Mouse (Mus musculus) stomach, embryonic 14.5 days (tissue): ENCODE measurements at regions not wholly inside any gene's neighbourhood (a gene's known extent, or its start where the extent isn't known, plus 50 kb on each side); places are given as distances from the start of the nearest gene placed in this dataset.

ENCODE experiments used
- ATAC-seq: fragments of 200-750 bp; cut with Nextera tagmentation; 2 replicates; pipeline ENCODE4 v1.8.0; 2017; ENCODE audit warnings: low read depth, moderate TSS enrichment; ENCODE audit not compliant: insufficient number of reproducible peaks, insufficient read depth, low FRiP score
- H3K27ac ChIP-seq: fragments of 300-500 bp; sonication (generic); 2 replicates; pipeline ENCODE4 v1.5.1; 2014; ENCODE audit warnings: mild to moderate bottlenecking, low read length, moderate library complexity, mixed read lengths
- H3K27me3 ChIP-seq: fragments of 300-500 bp; sonication (generic); 2 replicates; pipeline ENCODE4 v1.6.1; 2014; ENCODE audit warnings: low read length, control low read depth, mixed read lengths; ENCODE audit not compliant: control insufficient read depth, insufficient read depth
- H3K36me3 ChIP-seq: fragments of 300-500 bp; sonication (generic); 2 replicates; pipeline ENCODE4 v1.6.1; 2014; ENCODE audit warnings: mild to moderate bottlenecking, control low read depth, low read length, moderate library complexity, mixed read lengths; ENCODE audit not compliant: control insufficient read depth, insufficient read depth
- H3K4me1 ChIP-seq: fragments of 300-500 bp; sonication (generic); 2 replicates; pipeline ENCODE4 v1.6.1; 2014; ENCODE audit warnings: low read length, control low read depth, mixed read lengths; ENCODE audit not compliant: control insufficient read depth, insufficient read depth
- H3K4me2 ChIP-seq: fragments of 300-500 bp; sonication (generic); replicated peaks from 2 replicates; pipeline ENCODE4 v1.6.1; 2014; ENCODE audit warnings: low read depth, low read length, control low read depth
- H3K4me3 ChIP-seq: fragments of 300-500 bp; sonication (generic); 2 replicates; pipeline ENCODE4 v1.5.1; 2014; ENCODE audit warnings: low read depth, low read length, control low read depth
- H3K9ac ChIP-seq: fragments of 300-500 bp; sonication (generic); replicated peaks from 2 replicates; pipeline ENCODE4 v1.6.1; 2014; ENCODE audit warnings: low read depth, mild to moderate bottlenecking, control low read depth, low read length, moderate library complexity, mixed read lengths
- H3K9me3 ChIP-seq: fragments of 300-500 bp; sonication (generic); 2 replicates; pipeline ENCODE4 v1.6.1; 2016; ENCODE audit warnings: low read depth, low read length, control low read depth; ENCODE audit not compliant: control insufficient read depth
- WGBS: fragments of 180-500 bp; shearing (Covaris S2); extraction: QIAGEN DNeasy Blood & Tissue Kit; methylation state at CpG from one replicate; pipeline ENCODE4 v1.1.7; 2014; 5-methylcytosine and 5-hydroxymethylcytosine counted together

- no peak overlapping the region for H3K27ac ChIP-seq
- 78% methylated on average over 7 of the region's 7 CpGs for WGBS
- H3K27me3 ChIP-seq, result no peaks in the 10 kb centered on the region
- H3K4me1 ChIP-seq, result no peaks in the 10 kb centered on the region
- ATAC-seq, result no peak
- H3K36me3 ChIP-seq, result no peaks in the 10 kb centered on the region
- H3K9ac ChIP-seq, result no peak overlapping the region
- no peak overlapping the region for H3K4me3 ChIP-seq
- no peak overlapping the region for H3K4me2 ChIP-seq
- H3K9me3 ChIP-seq, result no peaks in the 10 kb centered on the region
Observed at GRCm38 (mm10) chr13:40554368-40554767, 183.8 kb downstream of the Tfap2a start.

- no peaks in the 10 kb centered on the region for H3K4me1 ChIP-seq
- H3K27ac ChIP-seq, result no peak overlapping the region
- no peak overlapping the region for H3K4me3 ChIP-seq
- no peak for ATAC-seq
- no peak overlapping the region for H3K4me2 ChIP-seq
- no peak overlapping the region for H3K9ac ChIP-seq
- no peaks in the 10 kb centered on the region for H3K36me3 ChIP-seq
- H3K9me3 ChIP-seq, result no peaks in the 10 kb centered on the region
- H3K27me3 ChIP-seq, result no peaks in the 10 kb centered on the region
Observed at GRCm38 (mm10) chr13:40525501-40525900, 164.3 kb upstream of the Ofcc1 start.

GRCm38 (mm10) chr13:40523115-40523514 is 161.9 kb upstream of the Ofcc1 start:
- Histone ChIP-seq H3K4me2 (no peak overlapping the region), H3K4me3 (no peak overlapping the region), H3K9ac (no peak overlapping the region), H3K9me3 (no peaks in the 10 kb centered on the region), H3K27ac (no peak overlapping the region), H3K27me3 (no peaks in the 10 kb centered on the region), H3K4me1 (no peaks in the 10 kb centered on the region), H3K36me3 (no peaks in the 10 kb centered on the region)
- WGBS, result 68% methylated on average over 2 of the region's 2 CpGs
- no peak for ATAC-seq

GRCm38 (mm10) chr13:40518180-40518579 is 156.9 kb upstream of the Ofcc1 start:
- H3K9ac ChIP-seq, result no peak overlapping the region
- no peak overlapping the region for H3K4me2 ChIP-seq
- H3K4me1 ChIP-seq, result no peaks in the 10 kb centered on the region
- H3K4me3 ChIP-seq, result no peak overlapping the region
- H3K9me3 ChIP-seq, result no peaks in the 10 kb centered on the region
- WGBS, result 58% methylated on average over 4 of the region's 4 CpGs
- no peaks in the 10 kb centered on the region for H3K27me3 ChIP-seq
- no peak overlapping the region for H3K27ac ChIP-seq
- peak; percentile 46; the same call in 1 of the 2 replicates for ATAC-seq
- H3K36me3 ChIP-seq, result no peaks in the 10 kb centered on the region

- Histone ChIP-seq H3K36me3 (no peaks in the 10 kb centered on the region), H3K4me3 (no peak overlapping the region), H3K4me1 (no peaks in the 10 kb centered on the region), H3K4me2 (no peak overlapping the region), H3K9me3 (no peaks in the 10 kb centered on the region), H3K27ac (no peak overlapping the region), H3K27me3 (no peaks in the 10 kb centered on the region), H3K9ac (no peak overlapping the region)
- ATAC-seq, result no peak
- WGBS, result 69% methylated on average over 1 of the region's 1 CpGs
Observed at GRCm38 (mm10) chr13:40509290-40509689, 148.0 kb upstream of the Ofcc1 start.

GRCm38 (mm10) chr13:40480830-40481229 is 119.6 kb upstream of the Ofcc1 start:
- Histone ChIP-seq H3K36me3 (no peaks in the 10 kb centered on the region), H3K27me3 (no peaks in the 10 kb centered on the region), H3K9me3 (no peaks in the 10 kb centered on the region), H3K4me2 (no peak overlapping the region), H3K4me3 (no peak overlapping the region), H3K9ac (no peak overlapping the region), H3K4me1 (no peaks in the 10 kb centered on the region), H3K27ac (no peak overlapping the region)
- 51% methylated on average over 7 of the region's 7 CpGs for WGBS
- no peak for ATAC-seq

- Histone ChIP-seq H3K36me3 (no peaks in the 10 kb centered on the region), H3K9ac (no peak overlapping the region), H3K4me3 (no peak overlapping the region), H3K4me2 (no peak overlapping the region), H3K27ac (no peak overlapping the region), H3K4me1 (no peaks in the 10 kb centered on the region), H3K9me3 (no peaks in the 10 kb centered on the region), H3K27me3 (no peaks in the 10 kb centered on the region)
- peak; percentile 65; the same call in 1 of the 2 replicates for ATAC-seq
- 73% methylated on average over 3 of the region's 3 CpGs for WGBS
Observed at GRCm38 (mm10) chr13:40472683-40473082, 111.4 kb upstream of the Ofcc1 start.

- no peaks in the 10 kb centered on the region for H3K36me3 ChIP-seq
- no peak overlapping the region for H3K27ac ChIP-seq
- H3K4me1 ChIP-seq, result no peaks in the 10 kb centered on the region
- no peak overlapping the region for H3K9ac ChIP-seq
- H3K9me3 ChIP-seq, result no peaks in the 10 kb centered on the region
- no peak for ATAC-seq
- H3K27me3 ChIP-seq, result no peaks in the 10 kb centered on the region
- H3K4me2 ChIP-seq, result no peak overlapping the region
- WGBS, result 84% methylated on average over 7 of the region's 7 CpGs
- no peak overlapping the region for H3K4me3 ChIP-seq
Observed at GRCm38 (mm10) chr13:40469162-40469561, 107.9 kb upstream of the Ofcc1 start.

- H3K36me3 ChIP-seq, result no peaks in the 10 kb centered on the region
- H3K27ac ChIP-seq, result no peak overlapping the region
- no peak overlapping the region for H3K4me2 ChIP-seq
- ATAC-seq, result no peak
- no peaks in the 10 kb centered on the region for H3K9me3 ChIP-seq
- no peaks in the 10 kb centered on the region for H3K27me3 ChIP-seq
- WGBS, result 84% methylated on average over 2 of the region's 2 CpGs
- H3K9ac ChIP-seq, result no peak overlapping the region
- no peak overlapping the region for H3K4me3 ChIP-seq
- no peaks in the 10 kb centered on the region for H3K4me1 ChIP-seq
Observed at GRCm38 (mm10) chr13:40453360-40453759, 92.1 kb upstream of the Ofcc1 start.
